30 mouse cellular contexts compared by ENCODE assay signal in the genomic region with DNA sequence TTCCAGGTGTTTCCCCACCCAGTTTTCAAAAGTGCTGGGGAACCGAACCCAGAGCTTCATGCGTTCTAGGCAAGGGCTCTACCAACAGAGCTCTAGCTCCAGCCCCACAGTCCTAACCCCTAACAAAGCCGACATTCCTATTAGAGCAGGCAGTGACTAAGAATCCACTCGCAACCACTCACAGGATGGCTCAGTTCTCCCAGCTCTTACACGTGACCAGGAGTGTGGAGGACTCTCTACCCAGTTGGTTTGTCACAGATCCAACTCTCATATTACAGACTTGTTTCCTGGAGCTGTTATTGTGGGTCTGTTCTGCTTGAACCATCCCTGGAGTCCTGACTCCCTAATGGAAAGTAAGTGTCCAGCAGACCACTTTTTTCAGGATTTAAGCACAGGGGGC. TPM values are rescaled to one million over a fixed set of nuclear protein-coding genes. Genes with fewer than 3 reads are reported as not detected.
DNase-seq lines count a peak whose midpoint lies in the region; ATAC-seq and TF ChIP-seq lines count a peak whose summit lies in the region.
"Had no signal": no experiment of that assay in that cellular context is flagged by ENCODE, and none has a peak within 500 bp of the region (broad histone marks: within the 10 kb centered on the region; RNA-seq: fewer than 3 reads in every experiment).

No protein-coding gene starts in this region.

- H3K4me2 ChIP-seq in heart, embryonic 16.5 days (ENCODE audit: low read depth, low read length) = no peak overlapping the region
- H3K4me2 ChIP-seq in lung, postnatal 0 days (replicated peaks; ENCODE audit: low read depth, low read length) = no peak overlapping the region
- H3K4me2 ChIP-seq: embryonic facial prominence, embryonic 15.5 days; forebrain, embryonic 13.5 days; hindbrain, embryonic 15.5 days; limb, embryonic 12.5 days; liver, embryonic 15.5 days; lung, embryonic 15.5 days; midbrain, embryonic 13.5 days had no signal

- no peak for TF ChIP-seq CTCF in lung, postnatal 0 days (IDR thresholded peaks at IDR 0.05)

- DNase-seq in heart, adult 11 months = no peak
- peak; percentile 69 for DNase-seq in lung, postnatal 0 days (ENCODE audit: low spot score)
- DNase-seq in lung, postnatal 36 days = no peak
- DNase-seq in adipocyte (ENCODE audit: low spot score) = peak; percentile 30
- DNase-seq in urinary bladder, postnatal 36 days (ENCODE audit: low spot score in 2 of 2) = no peak
- DNase-seq in B cell, adult 2 months = no peak
- DNase-seq: adrenal gland, adult 8-10 months; cerebellum, adult 11-12 months; cerebellum, postnatal 10 days; gastrocnemius, postnatal 10 days; heart, postnatal 10 days; kidney, adult 8-10 months; kidney, postnatal 4 days; layer of hippocampus, adult 9-11 months; right cerebral cortex, postnatal 14 days; thymus, postnatal 25 days had no signal

- H3K9ac ChIP-seq in heart, embryonic 16.5 days (ENCODE audit: low read length) = no peak overlapping the region
- H3K9ac ChIP-seq in lung, postnatal 0 days (replicated peaks; ENCODE audit: low read depth) = no peak overlapping the region
- H3K9ac ChIP-seq: embryonic facial prominence, embryonic 15.5 days; forebrain, embryonic 13.5 days; hindbrain, embryonic 15.5 days; limb, embryonic 12.5 days; liver, embryonic 15.5 days; lung, embryonic 15.5 days; midbrain, embryonic 13.5 days had no signal

- no peak for ATAC-seq in heart, embryonic 16.5 days (replicated peaks; ENCODE audit: extremely low read depth, insufficient read depth, low FRiP score)
- ATAC-seq in lung, postnatal 0 days = peak; percentile 88
- ATAC-seq: activated CD4-positive, CD25-positive, alpha-beta regulatory T cell, adult 4 months; CD4-positive, CD25-positive, alpha-beta regulatory T cell, adult 4 months; forebrain, embryonic 13.5 days; midbrain, embryonic 13.5 days had no signal

- no peaks in the 10 kb centered on the region for H3K27me3 ChIP-seq in heart, embryonic 16.5 days (ENCODE audit: control insufficient read depth, insufficient read depth, low read length)
- H3K27me3 ChIP-seq in lung, postnatal 0 days (replicated peaks; ENCODE audit: insufficient read depth, low read length) = no peaks in the 10 kb centered on the region
- H3K27me3 ChIP-seq: embryonic facial prominence, embryonic 15.5 days; hindbrain, embryonic 15.5 days; limb, embryonic 12.5 days; liver, embryonic 15.5 days; lung, embryonic 15.5 days had no signal

- H3K27ac ChIP-seq in heart, embryonic 16.5 days (ENCODE audit: low read length) = peak overlapping the region; percentile 33; the same call in 1 of the 2 replicates
- no peak overlapping the region for H3K27ac ChIP-seq in lung, postnatal 0 days (ENCODE audit: low read length)
- H3K27ac ChIP-seq: embryonic facial prominence, embryonic 15.5 days; forebrain, embryonic 13.5 days; hindbrain, embryonic 10.5 days; hindbrain, embryonic 15.5 days; kidney, postnatal 0 days; limb, embryonic 12.5 days; liver, embryonic 15.5 days; lung, embryonic 15.5 days; macrophage; midbrain, embryonic 13.5 days had no signal

- H3K4me1 ChIP-seq in heart, embryonic 16.5 days (ENCODE audit: control insufficient read depth, insufficient read depth, low read length) = peaks cover 22% of the 10 kb centered on the region
- no peaks in the 10 kb centered on the region for H3K4me1 ChIP-seq in lung, postnatal 0 days (ENCODE audit: insufficient read depth, low read depth, low read length)
- H3K4me1 ChIP-seq: limb, embryonic 12.5 days; lung, embryonic 15.5 days had no signal

- H3K36me3 ChIP-seq in heart, embryonic 16.5 days (ENCODE audit: control insufficient read depth, insufficient read depth) = no peaks in the 10 kb centered on the region
- H3K36me3 ChIP-seq in lung, postnatal 0 days (ENCODE audit: insufficient read depth, low read length) = no peaks in the 10 kb centered on the region
- H3K36me3 ChIP-seq: embryonic facial prominence, embryonic 15.5 days; heart, embryonic 10.5 days; hindbrain, embryonic 10.5 days; hindbrain, embryonic 15.5 days; limb, embryonic 12.5 days; liver, embryonic 15.5 days; lung, embryonic 15.5 days; midbrain, embryonic 13.5 days had no signal

- no peak for TF ChIP-seq EP300 in lung, postnatal 0 days (IDR thresholded peaks at IDR 0.05)

- WGBS in heart, embryonic 16.5 days = 65% methylated on average over 5 of the region's 5 CpGs
- WGBS in lung, postnatal 0 days = 53% methylated on average over 5 of the region's 5 CpGs

- no peak overlapping the region for H3K4me3 ChIP-seq in heart, embryonic 16.5 days (ENCODE audit: low read length)
- no peak overlapping the region for H3K4me3 ChIP-seq in lung, postnatal 0 days (ENCODE audit: low read depth, low read length)
- H3K4me3 ChIP-seq: embryonic facial prominence, embryonic 15.5 days; forebrain, embryonic 13.5 days; heart, embryonic 10.5 days; hindbrain, embryonic 10.5 days; hindbrain, embryonic 15.5 days; limb, embryonic 12.5 days; liver, embryonic 15.5 days; lung, embryonic 15.5 days; midbrain, embryonic 13.5 days had no signal

- H3K9me3 ChIP-seq in heart, embryonic 16.5 days (replicated peaks; ENCODE audit: control insufficient read depth, low read length) = no peaks in the 10 kb centered on the region
- H3K9me3 ChIP-seq in lung, postnatal 0 days (ENCODE audit: low read length) = no peaks in the 10 kb centered on the region
- H3K9me3 ChIP-seq: embryonic facial prominence, embryonic 15.5 days; forebrain, embryonic 13.5 days; heart, embryonic 10.5 days; hindbrain, embryonic 10.5 days; hindbrain, embryonic 15.5 days; limb, embryonic 12.5 days; lung, embryonic 15.5 days; midbrain, embryonic 13.5 days had no signal

RNA-seq across cellular contexts. Expression of a gene that starts 40.3 kb away (rescaled TPM):
- polyA plus RNA-seq in heart, embryonic 16.5 days (2015; fragmentation: Nextera tagmentation; extraction: Ambion mirVana) = 0.92 and 0.93 TPM in 2 replicates
- polyA plus RNA-seq in lung, postnatal 0 days (2015; fragmentation: Nextera tagmentation; extraction: Ambion mirVana) = 1.6 and 2.0 TPM in 2 replicates

Comparison
In these comparisons a context has a peak if more than half of its experiments do, and no peak if none do; other contexts are left out.
1. DNase-seq: peak in lung, postnatal 0 days (single experiment) and adipocyte (single experiment); none in heart, adult 11 months (single experiment), lung, postnatal 36 days (single experiment), urinary bladder, postnatal 36 days (0 of 2) and B cell, adult 2 months (0 of 2).